Mouse (Mus musculus) heart, embryonic 16.5 days (tissue): ENCODE measurements around the gene Gm49340. TPM values are rescaled to one million over a fixed set of nuclear protein-coding genes. Genes with fewer than 3 reads are reported as not detected.
"Not testable (repeated sequence)": the region's sequence is repeated elsewhere in the genome, so short reads cannot be mapped to it uniquely, and the experiment has no call there.

ENCODE experiments used
- ATAC-seq: fragments of 200-750 bp; cut with Nextera tagmentation; replicated peaks from 2 replicates; pipeline ENCODE4 v1.8.0; 2017; ENCODE audit warnings: moderate number of reproducible peaks; ENCODE audit not compliant: insufficient read depth, low FRiP score; ENCODE audit errors: extremely low read depth
- H3K27ac ChIP-seq: fragments of 300-500 bp; sonication (generic); 2 replicates; pipeline ENCODE4 v1.5.1; 2014; ENCODE audit warnings: mild to moderate bottlenecking, low read length, control low read depth, moderate library complexity
- H3K27me3 ChIP-seq: fragments of 300-500 bp; sonication (generic); 2 replicates; pipeline ENCODE4 v1.6.1; 2014; ENCODE audit warnings: low read length, mixed read lengths; ENCODE audit not compliant: control insufficient read depth, insufficient read depth
- H3K36me3 ChIP-seq: fragments of 300-500 bp; sonication (generic); 2 replicates; pipeline ENCODE4 v1.6.1; 2014; ENCODE audit not compliant: control insufficient read depth, insufficient read depth
- H3K4me1 ChIP-seq: fragments of 300-500 bp; sonication (generic); 2 replicates; pipeline ENCODE4 v1.6.1; 2014; ENCODE audit warnings: low read length, mixed read lengths; ENCODE audit not compliant: control insufficient read depth, insufficient read depth
- H3K4me2 ChIP-seq: fragments of 300-500 bp; sonication (generic); 2 replicates; pipeline ENCODE4 v1.6.1; 2014; ENCODE audit warnings: low read depth, mild to moderate bottlenecking, control low read depth, low read length
- H3K4me3 ChIP-seq: fragments of 300-500 bp; sonication (generic); 2 replicates; pipeline ENCODE4 v1.5.1; 2014; ENCODE audit warnings: mild to moderate bottlenecking, control low read depth, low read length
- H3K9ac ChIP-seq: fragments of 300-500 bp; sonication (generic); 2 replicates; pipeline ENCODE4 v1.6.1; 2014; ENCODE audit warnings: low read length, control low read depth
- H3K9me3 ChIP-seq: fragments of 300-500 bp; sonication (generic); replicated peaks from 2 replicates; pipeline ENCODE4 v1.6.1; 2016; ENCODE audit warnings: low read length; ENCODE audit not compliant: control insufficient read depth
- WGBS: fragments of 180-500 bp; shearing (Covaris S2); extraction: QIAGEN DNeasy Blood & Tissue Kit; methylation state at CpG from one replicate; pipeline ENCODE4 v1.1.7; 2014; 5-methylcytosine and 5-hydroxymethylcytosine counted together
- polyA plus RNA-seq: library from polyadenylated mRNA; unstranded; fragments of >200 nt; fragmentation: Nextera tagmentation; extraction: Ambion mirVana; gene quantifications from 2 replicates; pipeline ENCODE4 v1.2.1, GENCODE M21; 2015

The Gm49340 gene
- polyA plus RNA-seq, 1 experiment from 2014 or later = not detected

GRCm38 (mm10) chr11:73318581-73318980, 11.0 kb upstream of the Gm49340 start:
- ATAC-seq = not testable (repeated sequence)
- 60% methylated on average over 2 of the region's 2 CpGs for WGBS

DNA sequence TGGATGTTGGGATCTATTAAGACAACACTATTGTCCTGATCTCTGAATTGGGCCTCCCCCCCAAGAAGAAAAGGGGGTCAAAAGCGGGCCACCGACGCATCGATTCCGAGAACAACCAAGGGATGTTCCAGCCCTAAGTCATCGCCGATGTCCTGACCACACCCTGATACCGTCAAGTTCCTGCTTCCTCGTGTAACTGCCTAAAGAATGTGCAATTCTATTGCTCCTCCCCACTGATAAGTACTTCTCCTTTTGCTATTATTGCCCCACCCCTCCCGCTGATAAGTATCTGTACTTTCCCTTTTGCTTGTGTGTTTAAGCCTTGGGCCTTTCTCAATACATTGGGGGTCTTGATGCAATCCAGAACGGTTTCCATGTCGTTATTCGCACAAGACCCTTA, 8.5 kb upstream of the Gm49340 start:
- H3K9ac ChIP-seq, H3K36me3 ChIP-seq, H3K27me3 ChIP-seq, H3K4me1 ChIP-seq, H3K4me2 ChIP-seq, ATAC-seq, H3K9me3 ChIP-seq, H3K4me3 ChIP-seq, H3K27ac ChIP-seq: not testable (repeated sequence)
- 87% methylated on average over 13 of the region's 13 CpGs for WGBS

More at GRCm38 (mm10) chr11:73318581-73318980, 11.0 kb upstream of the Gm49340 start:
- H3K4me1 ChIP-seq, H3K9me3 ChIP-seq, H3K27me3 ChIP-seq, H3K4me3 ChIP-seq, H3K9ac ChIP-seq, H3K4me2 ChIP-seq, H3K27ac ChIP-seq, H3K36me3 ChIP-seq: not testable (repeated sequence)

DNA sequence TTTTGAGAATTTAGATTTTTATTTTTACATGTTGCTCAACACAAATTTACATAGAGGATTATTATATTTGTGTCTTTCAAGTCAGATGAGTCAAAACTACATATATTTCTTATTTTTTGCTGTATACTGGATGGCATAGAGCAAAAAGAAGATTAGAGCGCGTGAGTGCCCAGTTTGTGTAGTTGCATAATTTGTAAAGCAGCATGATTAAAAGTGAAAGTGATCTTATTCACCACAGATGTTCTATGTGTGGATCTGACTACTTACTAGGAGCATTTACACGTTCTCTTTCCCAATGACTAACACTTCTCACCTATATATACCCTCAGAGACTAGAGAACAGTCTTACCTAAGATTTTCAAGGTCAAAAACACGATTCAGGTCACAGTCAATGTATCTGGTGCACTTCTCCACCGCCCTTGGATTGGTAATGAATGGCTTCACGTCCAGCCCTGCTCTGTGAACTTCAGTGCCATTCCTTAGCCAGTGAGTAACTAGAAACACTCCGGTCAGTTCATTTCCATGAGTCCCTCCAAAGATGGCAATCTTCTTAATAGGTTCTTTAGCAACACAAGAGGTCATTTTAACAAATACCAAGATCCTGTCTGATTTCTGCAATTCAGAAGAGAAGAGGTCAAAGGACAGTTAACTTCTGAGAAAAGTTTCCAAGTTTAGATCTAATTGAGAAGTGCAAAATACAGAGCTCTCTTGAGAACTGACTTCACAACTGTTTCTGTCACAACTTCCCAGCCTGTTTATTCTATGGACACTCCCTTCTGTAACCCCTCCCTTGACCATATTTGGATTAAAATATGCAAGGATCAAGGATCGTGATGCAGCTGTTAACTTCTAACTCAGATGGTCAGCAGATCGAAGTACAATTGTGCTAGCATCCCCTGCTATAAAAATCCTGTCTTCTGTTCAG, 5.4 kb upstream of the Gm49340 start:
- 65% methylated on average over 9 of the region's 9 CpGs for WGBS
- Histone ChIP-seq H3K9me3 (no peaks in the 10 kb centered on the region), H3K4me3 (no peak overlapping the region), H3K27ac (no peak overlapping the region), H3K4me1 (no peaks in the 10 kb centered on the region), H3K9ac (no peak overlapping the region), H3K4me2 (no peak overlapping the region), H3K36me3 (no peaks in the 10 kb centered on the region), H3K27me3 (no peaks in the 10 kb centered on the region)
- ATAC-seq = no peak

DNA sequence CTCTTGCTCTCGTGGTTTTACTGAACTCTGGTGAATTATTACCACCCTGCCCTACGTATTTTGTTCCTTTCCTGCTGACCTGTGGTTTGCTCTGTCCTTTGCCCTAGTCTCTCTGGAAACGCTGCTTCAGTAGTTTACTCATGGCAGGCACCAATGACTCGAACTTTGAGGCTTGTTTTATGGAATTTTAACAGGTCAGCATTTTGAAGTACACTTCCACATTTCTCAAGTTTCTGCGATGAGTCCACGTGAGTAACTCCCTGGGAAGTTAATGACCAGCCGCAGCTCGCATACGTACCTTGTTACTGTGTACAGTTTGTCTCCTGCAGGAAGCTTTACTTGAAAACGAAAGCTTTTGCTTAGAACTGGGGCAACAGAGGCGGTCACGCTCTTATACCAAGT, 3.1 kb upstream of the Gm49340 start:
- Histone ChIP-seq H3K4me3 (no peak overlapping the region), H3K9me3 (no peaks in the 10 kb centered on the region), H3K27me3 (no peaks in the 10 kb centered on the region), H3K36me3 (no peaks in the 10 kb centered on the region), H3K27ac (no peak overlapping the region), H3K4me1 (no peaks in the 10 kb centered on the region), H3K9ac (no peak overlapping the region), H3K4me2 (no peak overlapping the region)
- 55% methylated on average over 12 of the region's 12 CpGs for WGBS
- ATAC-seq = no peak

DNA sequence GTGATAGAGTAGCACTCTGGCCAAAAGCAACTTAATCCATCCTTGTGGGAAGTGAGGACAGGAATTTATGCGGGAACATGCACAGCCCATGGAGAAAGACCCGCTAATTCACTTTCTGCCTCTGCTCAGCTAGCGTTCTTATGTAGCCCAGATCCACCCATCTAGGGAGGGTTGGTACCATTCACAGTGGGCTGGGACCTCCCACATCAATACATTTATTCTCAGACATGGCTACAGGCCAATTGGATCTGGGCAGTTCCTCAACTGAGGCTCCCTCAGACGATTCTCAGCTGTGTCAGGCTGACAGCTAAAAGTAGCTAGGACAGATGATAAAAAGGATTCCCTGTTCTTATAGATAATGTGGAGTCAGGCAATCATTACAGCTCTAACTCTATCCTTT, 2.2 kb upstream of the Gm49340 start:
- 0 out of 2 replicates have a peak, but pooled peaks have one; percentile 41 for ATAC-seq
- 58% methylated on average over 4 of the region's 4 CpGs for WGBS
- no peaks in the 10 kb centered on the region for H3K36me3 ChIP-seq
- no peaks in the 10 kb centered on the region for H3K9me3 ChIP-seq
- no peaks in the 10 kb centered on the region for H3K4me1 ChIP-seq
- no peak overlapping the region for H3K4me2 ChIP-seq
- H3K27ac ChIP-seq = no peak overlapping the region
- H3K4me3 ChIP-seq = no peak overlapping the region
- H3K27me3 ChIP-seq = no peaks in the 10 kb centered on the region
- no peak overlapping the region for H3K9ac ChIP-seq

DNA sequence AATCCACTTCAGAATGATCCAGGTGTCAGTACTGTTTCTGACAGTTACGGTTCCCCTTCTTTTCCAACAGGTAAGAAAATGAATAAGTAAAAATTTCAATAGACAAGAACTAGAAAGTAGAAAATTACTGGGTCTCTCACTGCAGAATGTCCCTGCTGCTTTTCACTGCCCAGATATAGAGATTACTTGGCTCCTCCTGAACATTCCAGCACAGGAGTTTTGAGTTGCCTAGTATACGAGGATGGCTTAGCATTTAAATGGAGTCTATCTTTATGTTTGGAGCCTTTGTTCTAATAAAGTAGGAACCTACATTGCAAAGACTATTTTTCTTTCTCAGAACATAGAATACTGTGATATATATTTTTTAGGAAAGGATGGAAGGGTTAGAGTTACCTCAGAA, 3.8 kb downstream of the Gm49340 start:
- Histone ChIP-seq H3K4me1 (no peaks in the 10 kb centered on the region), H3K27me3 (no peaks in the 10 kb centered on the region), H3K4me2 (no peak overlapping the region), H3K4me3 (no peak overlapping the region), H3K27ac (no peak overlapping the region), H3K36me3 (no peaks in the 10 kb centered on the region), H3K9ac (no peak overlapping the region), H3K9me3 (0 out of 2 replicates have a peak, but pooled peaks cover 3% of the 10 kb centered on the region)
- WGBS = 60% methylated on average over 2 of the region's 2 CpGs
- ATAC-seq = no peak

DNA sequence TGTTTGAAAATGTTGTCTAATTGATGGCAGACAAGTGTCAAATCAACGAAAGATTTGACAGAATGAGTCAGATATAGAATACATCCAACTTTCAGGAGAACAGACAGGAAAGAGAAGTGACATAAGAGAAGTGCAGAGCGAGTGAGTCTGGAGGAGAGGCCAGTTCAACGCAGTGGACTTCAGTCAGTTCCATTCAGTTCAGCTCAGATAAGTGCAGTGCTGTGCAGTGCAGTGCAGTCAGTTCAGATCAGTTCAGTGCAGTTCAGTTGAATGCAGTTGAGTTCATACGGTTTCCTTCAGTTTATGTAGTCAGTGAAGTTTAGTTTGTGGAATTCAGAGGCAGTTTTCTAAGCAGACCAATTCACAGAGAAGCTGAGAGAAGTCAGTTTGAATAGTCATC, 7.4 kb downstream of the Gm49340 start:
- WGBS = 67% methylated on average over 4 of the region's 4 CpGs

GRCm38 (mm10) chr11:73350483-73350882, 20.9 kb downstream of the Gm49340 start, which contains the start of gene Olfr20:
Gene Olfr20 (plus strand): TSS chr11:73350783.
- Histone ChIP-seq H3K9me3 (no peaks in the 10 kb centered on the region), H3K9ac (no peak within 1 kb of the TSS), H3K27ac (no peak within 1 kb of the TSS), H3K4me1 (no peaks in the 10 kb centered on the region), H3K4me2 (no peak within 1 kb of the TSS), H3K27me3 (no peaks in the 10 kb centered on the region), H3K36me3 (no peaks in the 10 kb centered on the region), H3K4me3 (no peak within 1 kb of the TSS)
- 43% methylated on average over 3 of the region's 3 CpGs for WGBS
- ATAC-seq = no peak

More for the DNA sequence above, 7.4 kb downstream of the Gm49340 start:
- Histone ChIP-seq H3K4me3 (no peak overlapping the region), H3K27me3 (no peaks in the 10 kb centered on the region), H3K9ac (no peak overlapping the region), H3K4me1 (no peaks in the 10 kb centered on the region), H3K9me3 (0 out of 2 replicates have a peak, but pooled peaks cover 3% of the 10 kb centered on the region), H3K27ac (no peak overlapping the region), H3K4me2 (no peak overlapping the region), H3K36me3 (no peaks in the 10 kb centered on the region)
- no peak for ATAC-seq

DNA sequence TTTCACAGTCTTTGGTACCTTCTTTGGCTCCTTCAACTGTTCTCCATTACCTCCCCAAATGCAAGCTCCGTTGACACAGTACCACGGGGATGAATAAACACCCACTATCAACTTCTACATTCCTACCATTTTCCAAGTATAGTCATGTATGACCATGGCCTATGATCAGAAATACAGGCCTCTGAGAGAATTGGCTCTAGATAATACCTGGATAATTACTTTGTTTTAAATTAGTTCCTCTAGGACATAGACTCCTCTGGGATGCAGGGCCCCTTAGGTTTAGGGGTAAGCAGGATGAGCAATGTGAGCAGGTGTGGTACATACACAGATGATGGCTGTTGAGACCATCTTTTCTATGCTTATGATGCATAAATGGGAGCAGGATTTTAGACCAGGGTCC, 41.4 kb downstream of the Gm49340 start, which contains the start of gene Olfr376:
TSS of gene Olfr376 (plus strand) at position 301 of the 400 bp plus-strand sequence.
- WGBS = 78% methylated on average over 2 of the region's 2 CpGs
- Histone ChIP-seq H3K27me3 (no peaks in the 10 kb centered on the region), H3K4me2 (no peak within 1 kb of the TSS), H3K4me3 (no peak within 1 kb of the TSS), H3K4me1 (no peaks in the 10 kb centered on the region), H3K36me3 (no peaks in the 10 kb centered on the region), H3K9ac (no peak within 1 kb of the TSS), H3K9me3 (no peaks in the 10 kb centered on the region; the same call in 1 of the 2 replicates), H3K27ac (no peak within 1 kb of the TSS)
- ATAC-seq = no peak
